Mouse (Mus musculus): ENCODE results near the gene Ralgapa2.

GRCm38 (mm10) chr2:146456612-146457011, 55.5 kb downstream of the Ralgapa2 start:
- TF ChIP-seq POLR2A (IDR thresholded peaks at IDR 0.05; ENCODE audit: borderline replicate concordance, insufficient read depth, low read length) (no peak), CTCF (IDR thresholded peaks at IDR 0.05; ENCODE audit: borderline replicate concordance, insufficient read depth, low read depth, low read length) (no peak)

Data from cerebellum, adult 2 months (tissue).